Mouse (Mus musculus): ENCODE results near the gene Atp11b. TPM values are rescaled to one million over a fixed set of nuclear protein-coding genes. Genes with fewer than 3 reads are reported as not detected.
A peak's percentile ranks its signal among the peaks of the same experiment; 100 is the strongest.

Gene Atp11b
- total RNA-seq (2021): 100 to 1,000 TPM; 103 to 115 TPM

- intact Hi-C loops (cut with DNase I): loop anchor here (2.0 to 5.0 kb wide), 2 partner anchors 31 to 178 kb away; no protein-coding TSS in a partner anchor
- peak; percentile 76 to 80 for DNase-seq (ENCODE audit: low spot score in 2 of 2)
These were observed at the start of gene Atp11b for GRCm38 (mm10) chr3:35753825-35754767. Gene Atp11b (plus strand): TSS chr3:35754106.

GRCm38 (mm10) chr3:35704328-35704613 is 49.6 kb upstream of the Atp11b start:
- no peak for DNase-seq (ENCODE audit: low spot score in 2 of 2)
- intact Hi-C loops (cut with DNase I): no loop called here

GRCm38 (mm10) chr3:35719531-35720205 is 34.2 kb upstream of the Atp11b start:
- no peak for DNase-seq (ENCODE audit: low spot score in 2 of 2)
- intact Hi-C loops (cut with DNase I): no loop called here

- DNase-seq (ENCODE audit: low spot score in 2 of 2): no peak
- intact Hi-C loops (cut with DNase I): no loop called here
These were observed 33.1 kb upstream of the Atp11b start for GRCm38 (mm10) chr3:35720801-35721200.

GRCm38 (mm10) chr3:35721818-35722446 is 32.0 kb upstream of the Atp11b start:
- no peak for DNase-seq (ENCODE audit: low spot score in 2 of 2)
- intact Hi-C loops (cut with DNase I): loop anchor here (2.0 kb wide), 1 partner anchor 33 kb away; the partner anchor contains the start of gene Atp11b

- intact Hi-C loops (cut with DNase I): loop anchor here (2.0 kb wide), 1 partner anchor 32 kb away; the partner anchor contains the start of gene Atp11b
These were observed 31.1 kb upstream of the Atp11b start for GRCm38 (mm10) chr3:35722811-35723210.

GRCm38 (mm10) chr3:35723586-35724322 is 30.2 kb upstream of the Atp11b start:
- peak; percentile 12 to 23 for DNase-seq (ENCODE audit: low spot score in 2 of 2)
- intact Hi-C loops (cut with DNase I): loop anchor here (2.0 kb wide), 1 partner anchor 31 kb away; the partner anchor contains the start of gene Atp11b

More at GRCm38 (mm10) chr3:35722811-35723210, 31.1 kb upstream of the Atp11b start:
- DNase-seq (ENCODE audit: low spot score in 2 of 2): no peak

- no peak for DNase-seq (ENCODE audit: low spot score in 2 of 2)
- intact Hi-C loops (cut with DNase I): no loop called here
These were observed 28.8 kb upstream of the Atp11b start for GRCm38 (mm10) chr3:35725096-35725495.

- DNase-seq (ENCODE audit: low spot score in 2 of 2): no peak
- intact Hi-C loops (cut with DNase I): no loop called here
These were observed 27.0 kb upstream of the Atp11b start for GRCm38 (mm10) chr3:35726936-35727335.

- intact Hi-C loops (cut with DNase I): no loop called here
- DNase-seq (ENCODE audit: low spot score in 2 of 2): no peak
These were observed 24.4 kb upstream of the Atp11b start for GRCm38 (mm10) chr3:35729490-35729889.

GRCm38 (mm10) chr3:35731981-35732777 is 21.7 kb upstream of the Atp11b start:
- intact Hi-C loops (cut with DNase I): no loop called here
- DNase-seq (ENCODE audit: low spot score in 2 of 2): no peak

- DNase-seq (ENCODE audit: low spot score in 2 of 2): no peak
- intact Hi-C loops (cut with DNase I): no loop called here
These were observed 21.1 kb upstream of the Atp11b start for GRCm38 (mm10) chr3:35732778-35733147.

GRCm38 (mm10) chr3:35734509-35734908 is 19.4 kb upstream of the Atp11b start:
- DNase-seq (ENCODE audit: low spot score in 2 of 2): no peak
- intact Hi-C loops (cut with DNase I): no loop called here

- intact Hi-C loops (cut with DNase I): no loop called here
- DNase-seq (ENCODE audit: low spot score in 2 of 2): no peak
These were observed 15.8 kb upstream of the Atp11b start for GRCm38 (mm10) chr3:35738071-35738470.

GRCm38 (mm10) chr3:35745010-35745409 is 8.9 kb upstream of the Atp11b start:
- intact Hi-C loops (cut with DNase I): no loop called here
- no peak for DNase-seq (ENCODE audit: low spot score in 2 of 2)

GRCm38 (mm10) chr3:35746840-35747456 is 7.0 kb upstream of the Atp11b start:
- intact Hi-C loops (cut with DNase I): no loop called here

GRCm38 (mm10) chr3:35750286-35750685 is 3.6 kb upstream of the Atp11b start:
- intact Hi-C loops (cut with DNase I): loop anchor here (5.0 kb wide), 1 partner anchor 182 kb away; no protein-coding TSS in a partner anchor

More at GRCm38 (mm10) chr3:35746840-35747456, 7.0 kb upstream of the Atp11b start:
- no peak for DNase-seq (ENCODE audit: low spot score in 2 of 2)

GRCm38 (mm10) chr3:35751724-35752123 is 2.2 kb upstream of the Atp11b start:
- intact Hi-C loops (cut with DNase I): loop anchor here (5.0 kb wide), 1 partner anchor 181 kb away; no protein-coding TSS in a partner anchor
- DNase-seq (ENCODE audit: low spot score in 2 of 2): no peak

More at GRCm38 (mm10) chr3:35750286-35750685, 3.6 kb upstream of the Atp11b start:
- DNase-seq (ENCODE audit: low spot score in 2 of 2): no peak
